Mouse (Mus musculus): Measurements from ENCODE around the gene Pde4a.

GRCm38 (mm10) chr9:21196521-21197433, 31.3 kb downstream of the Pde4a start:
- TF ChIP-seq TAL1 (IDR thresholded peaks at IDR 0.05; ENCODE audit: low read length) (no peak), GATA1 (IDR thresholded peaks at IDR 0.05; ENCODE audit: low read length) (no peak)
